Mouse (Mus musculus) mouse trophoblast stem cell (cell line): ENCODE results near the gene Snap25.

Experiments used
- in situ Hi-C, 2 experiments: fragments of 300-500 bp; cut with MseI, MboI; formaldehyde crosslinking; loops; 2 replicates in 1 of 2; 3 replicates in 1 of 2; pipeline ENCODE4 v1.15.1; 2025

Gene Snap25

DNA sequence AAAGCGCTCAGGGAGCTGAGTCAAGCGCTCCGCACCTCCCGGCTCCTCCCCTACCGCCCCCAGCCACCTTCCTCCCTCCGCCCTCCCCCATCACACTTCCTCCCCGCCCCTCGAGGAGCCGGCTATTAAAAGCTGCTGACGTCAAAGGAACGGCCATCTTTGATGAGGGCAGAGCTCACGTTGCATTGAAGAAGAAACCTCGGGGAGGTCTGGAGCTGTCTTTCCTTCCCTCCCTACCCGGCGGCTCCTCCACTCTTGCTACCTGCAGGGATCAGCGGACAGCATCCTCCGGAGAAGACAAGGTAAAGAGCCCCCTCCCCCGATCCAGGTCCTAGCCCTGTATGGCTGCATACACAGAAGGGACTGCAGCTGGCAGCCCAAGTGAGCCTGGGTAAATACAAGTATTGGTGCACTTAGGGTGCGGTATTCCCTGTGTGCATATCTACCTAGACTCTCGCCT lies at the start of gene Snap25:
Gene Snap25, plus strand, starts transcription at position 155 of the 460 bp plus-strand sequence.
- in situ Hi-C loops: no loop called here

- in situ Hi-C loops: no loop called here
Observed at GRCm38 (mm10) chr2:136666951-136667350, 46.3 kb upstream of the Snap25 start.

DNA sequence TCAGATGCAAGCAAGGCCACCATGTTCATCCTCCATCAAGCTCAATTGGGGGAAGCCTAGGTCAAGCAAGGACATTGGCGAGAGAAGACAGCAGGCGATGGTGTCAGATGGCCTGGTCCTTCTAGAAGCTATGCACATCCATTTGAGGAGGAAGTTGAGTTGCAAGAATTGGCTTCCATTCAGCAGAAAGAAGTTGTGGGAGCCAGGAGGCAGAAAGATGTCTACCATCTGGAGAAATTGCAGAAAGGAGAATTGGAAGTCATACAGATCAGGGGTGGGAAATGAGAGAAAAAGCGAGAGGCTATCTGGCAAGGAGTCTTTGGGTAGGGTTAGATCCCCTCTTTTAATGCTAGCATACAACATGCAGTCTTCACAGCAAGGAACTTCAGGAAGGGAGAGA lies 44.1 kb upstream of the Snap25 start:
- in situ Hi-C loops: no loop called here

GRCm38 (mm10) chr2:136669665-136670064 lies 43.6 kb upstream of the Snap25 start:
- in situ Hi-C loops: no loop called here

DNA sequence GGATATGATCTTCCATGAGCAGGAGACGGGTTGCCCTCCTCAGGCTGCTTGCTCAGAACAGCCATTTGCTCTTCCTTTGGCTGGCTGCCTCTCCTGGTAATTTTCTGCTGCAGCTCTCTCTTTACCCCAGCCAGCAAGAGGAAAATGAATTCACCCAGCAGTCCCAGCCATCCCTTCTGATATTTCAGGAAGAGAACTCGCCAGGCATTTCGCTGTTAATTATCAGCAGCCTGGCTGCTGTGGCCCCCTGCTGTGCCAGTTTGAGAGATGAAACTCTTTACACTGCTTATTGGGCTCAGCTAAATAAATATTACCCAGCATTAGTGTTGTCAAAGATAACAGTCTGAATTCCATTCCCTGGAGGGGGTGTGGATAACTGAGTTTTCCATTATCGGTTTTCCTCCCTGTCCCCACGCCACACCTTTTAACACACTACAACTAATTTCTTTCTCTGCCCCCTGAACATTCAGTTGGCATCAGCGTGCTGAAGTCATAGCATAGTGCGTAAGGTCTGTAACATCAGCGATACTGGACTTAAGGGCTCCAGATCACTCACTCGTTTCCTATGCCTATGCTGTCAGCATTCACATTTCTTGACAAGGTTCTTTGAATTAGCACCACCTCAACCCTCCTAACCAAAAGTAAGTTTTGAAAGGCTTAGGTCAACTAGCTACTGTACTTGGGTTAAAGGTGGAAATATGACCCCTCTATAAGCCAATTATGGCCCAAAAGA lies 42.5 kb upstream of the Snap25 start:
- in situ Hi-C loops: no loop called here

GRCm38 (mm10) chr2:136674077-136674757 lies 39.0 kb upstream of the Snap25 start:
- in situ Hi-C loops: no loop called here

DNA sequence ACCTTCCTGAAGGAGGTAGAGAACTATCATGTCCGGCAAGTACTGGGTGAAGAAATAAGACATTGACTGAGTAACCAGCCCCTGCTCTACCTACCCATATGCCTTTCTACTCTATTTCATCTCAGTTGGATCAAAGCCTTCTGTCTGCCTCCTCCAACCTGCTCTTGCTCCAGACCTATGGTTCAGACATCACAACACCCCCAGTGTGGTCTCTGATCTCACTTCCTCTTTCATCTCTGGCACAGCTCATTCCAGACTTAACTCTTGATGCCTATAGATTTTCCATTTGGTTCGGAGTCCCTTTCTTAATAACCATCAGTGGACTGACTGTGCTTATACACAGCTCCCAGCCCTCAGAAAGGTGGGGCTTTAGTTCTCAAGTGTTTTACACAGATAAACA lies 37.1 kb upstream of the Snap25 start:
- in situ Hi-C loops: no loop called here

GRCm38 (mm10) chr2:136676918-136677445 lies 36.3 kb upstream of the Snap25 start:
- in situ Hi-C loops: no loop called here

GRCm38 (mm10) chr2:136678321-136679161 lies 34.7 kb upstream of the Snap25 start:
- in situ Hi-C loops: no loop called here

- in situ Hi-C loops: no loop called here
Observed at GRCm38 (mm10) chr2:136679280-136680221, 33.7 kb upstream of the Snap25 start.

DNA sequence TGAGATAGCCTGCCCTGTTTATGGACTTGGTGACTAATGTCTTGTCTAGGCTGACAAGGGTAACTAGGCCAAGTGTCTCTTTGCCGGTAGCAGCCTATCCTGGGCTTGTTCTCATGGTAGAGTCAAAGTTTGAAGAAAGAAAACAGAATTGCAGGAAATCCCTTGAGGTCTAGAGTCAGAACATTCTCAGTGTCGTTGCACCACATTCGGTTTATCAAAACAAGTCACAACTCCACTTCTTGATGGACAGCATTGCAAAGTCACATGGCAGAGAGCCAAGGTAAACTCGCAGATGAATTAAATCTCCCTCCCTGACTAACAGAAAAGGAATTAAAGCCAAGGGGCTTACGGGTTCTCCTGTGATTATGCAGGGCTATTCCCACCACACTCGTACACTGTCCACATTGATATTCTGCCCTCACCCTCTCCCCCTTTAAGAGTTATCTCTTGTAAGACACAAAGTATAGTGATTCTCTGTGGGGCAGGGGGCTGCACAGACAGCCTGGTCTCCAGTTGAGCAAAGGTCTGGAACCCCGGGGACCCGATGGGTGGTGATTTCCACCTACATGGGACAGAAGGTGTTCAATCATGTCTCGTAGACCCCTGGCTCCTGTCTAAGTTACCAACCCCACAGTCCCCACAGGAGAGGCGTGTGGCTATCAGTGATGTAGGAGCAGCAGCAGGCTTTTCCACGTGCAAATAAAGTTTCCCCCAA lies 30.9 kb upstream of the Snap25 start:
- in situ Hi-C loops: no loop called here

GRCm38 (mm10) chr2:136686195-136686594 lies 27.1 kb upstream of the Snap25 start:
- in situ Hi-C loops: no loop called here

- in situ Hi-C loops: no loop called here
Observed at GRCm38 (mm10) chr2:136687316-136687715, 25.9 kb upstream of the Snap25 start.

DNA sequence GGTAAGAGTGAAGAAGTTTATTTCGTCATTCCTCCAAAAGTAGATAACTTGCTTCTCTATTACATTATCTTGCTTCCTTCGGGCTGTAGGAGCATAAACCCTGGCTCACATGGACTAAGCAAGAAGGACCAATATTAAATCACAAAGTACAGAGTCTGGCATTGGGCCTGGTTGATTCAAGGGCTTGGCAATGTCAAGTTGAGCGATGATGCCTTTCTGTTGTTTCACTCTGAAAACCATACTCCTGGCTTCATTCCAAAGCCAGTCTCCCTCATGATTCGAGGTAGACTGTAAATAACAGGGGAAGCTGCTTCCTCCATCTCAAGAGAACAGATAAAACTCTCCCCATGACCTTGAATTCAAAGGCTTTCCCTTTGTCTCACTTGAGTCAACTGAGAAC lies 23.8 kb upstream of the Snap25 start:
- in situ Hi-C loops: no loop called here

GRCm38 (mm10) chr2:136691681-136692080 lies 21.6 kb upstream of the Snap25 start:
- in situ Hi-C loops: no loop called here

DNA sequence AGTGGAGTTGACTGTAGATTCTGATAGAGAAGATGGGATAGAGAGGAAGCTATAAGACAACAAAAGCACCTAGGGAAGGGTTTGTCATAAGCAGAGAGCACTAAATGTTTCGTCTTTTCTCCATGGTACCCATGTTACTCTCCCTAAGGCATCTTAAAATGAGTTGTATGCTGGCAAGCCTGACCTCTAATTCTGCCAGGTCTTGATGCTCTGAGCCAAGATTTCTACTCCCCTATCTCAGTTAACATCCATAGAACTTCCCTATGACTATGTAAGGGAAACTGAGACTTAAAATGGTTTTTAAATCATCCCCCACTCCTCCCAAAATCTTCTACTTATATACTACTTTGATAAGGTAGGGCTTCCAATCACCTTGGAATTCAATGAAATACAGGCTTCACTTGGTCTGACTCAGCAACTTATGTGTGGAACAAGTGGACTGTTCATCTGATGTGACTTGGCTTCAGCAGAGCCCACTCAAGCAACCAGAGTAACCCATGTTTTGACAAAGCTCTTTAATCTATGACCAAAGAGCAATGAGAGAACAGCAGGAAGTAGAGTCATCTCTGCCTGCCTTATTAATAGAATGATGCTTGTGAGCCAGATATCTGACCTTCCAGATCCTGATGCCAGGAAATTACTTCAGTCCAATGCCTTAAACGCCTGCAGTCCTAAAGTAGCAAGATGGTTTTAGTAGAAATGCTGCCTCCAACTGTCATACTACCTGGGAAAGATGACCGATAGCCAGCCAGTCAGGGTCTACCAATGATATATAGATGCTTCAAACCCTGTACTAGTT lies 13.6 kb upstream of the Snap25 start:
- in situ Hi-C loops: no loop called here

- in situ Hi-C loops: no loop called here
Observed at GRCm38 (mm10) chr2:136703376-136703775, 9.9 kb upstream of the Snap25 start.

DNA sequence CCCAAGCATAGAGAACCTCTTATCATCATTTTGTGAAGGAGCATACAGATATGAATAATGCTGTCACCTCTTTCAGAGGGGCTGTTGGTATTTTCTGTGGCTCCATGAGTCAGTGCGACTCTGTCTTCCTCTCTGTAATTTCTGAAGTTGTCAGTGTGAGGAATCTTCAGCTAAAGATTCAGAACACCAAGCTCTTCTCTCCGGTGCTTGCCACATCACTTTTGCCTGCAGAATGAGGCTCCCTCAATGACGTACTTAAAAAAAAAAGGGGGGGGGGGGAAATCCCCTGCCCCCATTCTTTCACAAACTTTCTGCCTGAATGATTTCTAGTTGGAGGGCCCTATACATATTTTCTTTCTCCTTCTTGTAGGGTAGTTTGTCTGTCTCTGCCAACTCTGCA lies 2.1 kb upstream of the Snap25 start:
- in situ Hi-C loops: no loop called here

- in situ Hi-C loops: no loop called here
Observed at GRCm38 (mm10) chr2:136711746-136712440, 1.4 kb upstream of the Snap25 start.
